Mouse (Mus musculus): ENCODE results near the gene Sertad4. TPM values are rescaled to one million over a fixed set of nuclear protein-coding genes. Genes with fewer than 3 reads are reported as not detected.

The Sertad4 gene
- 1 to 10 TPM in 1 of 26 experiments, not detected in 25; 4.5 TPM for total RNA-seq (2018; cell fraction: chromatin; rRNA removed)
- not detected for total RNA-seq (2018; cell fraction: cytosol; rRNA removed)
- total RNA-seq (2018; cell fraction: nucleus; rRNA removed) = under 1 TPM in 1 of 26 experiments, not detected in 25; 0.69 TPM
- not detected in 3 replicates for polyA plus RNA-seq (2018)

DNA sequence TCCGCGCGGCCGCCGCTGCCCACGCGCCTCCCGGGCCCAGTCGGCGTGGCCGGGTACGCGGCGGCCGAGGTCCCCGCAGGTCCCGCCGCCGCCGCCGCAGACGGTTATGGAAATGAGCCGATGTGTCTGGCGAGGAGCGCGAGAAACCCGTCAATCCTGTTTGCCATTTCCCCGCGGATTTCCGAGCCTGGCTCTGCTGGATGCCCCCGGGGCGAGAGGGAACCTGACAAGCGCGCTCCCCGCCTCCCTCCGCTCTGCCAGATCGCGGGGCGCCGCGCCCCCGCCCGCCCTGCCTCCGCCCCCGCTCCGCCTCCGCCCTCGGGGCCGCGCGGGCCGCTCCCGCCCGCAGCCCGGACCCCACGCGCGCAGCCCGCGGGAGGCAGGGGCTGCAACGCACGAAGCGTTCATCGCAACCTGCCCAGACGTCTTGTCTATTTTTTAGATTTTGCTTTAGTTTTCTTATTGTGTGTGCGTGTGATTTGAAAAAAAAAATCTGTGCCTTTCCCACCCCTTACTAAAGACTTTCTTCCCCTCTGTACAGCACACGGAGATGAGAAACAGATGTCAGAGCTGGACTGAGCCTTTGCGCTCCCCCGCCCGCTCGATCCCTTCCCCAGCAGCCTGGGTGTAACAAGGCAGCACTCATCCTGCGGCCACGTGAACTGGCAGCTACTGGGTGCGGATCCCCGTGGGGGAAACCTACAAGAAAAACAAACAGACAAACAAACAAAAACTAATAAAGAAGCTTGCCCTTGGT, at the start of gene Sertad4:
Gene Sertad4 (minus strand): TSS at position 283 of the 757 bp plus-strand sequence.
- 5% methylated on average over 46 of the region's 75 CpGs for WGBS (ENCODE audit: missing documents)
- Histone ChIP-seq H3K27ac (no peak within 1 kb of the TSS), H3K4me3 (ENCODE audit: inconsistent target) (no peak within 1 kb of the TSS), H3K36me3 (ENCODE audit: inconsistent target) (no peaks in the 10 kb centered on the region), H3K79me2 (ENCODE audit: inconsistent target) (no peaks in the 10 kb centered on the region)

DNA sequence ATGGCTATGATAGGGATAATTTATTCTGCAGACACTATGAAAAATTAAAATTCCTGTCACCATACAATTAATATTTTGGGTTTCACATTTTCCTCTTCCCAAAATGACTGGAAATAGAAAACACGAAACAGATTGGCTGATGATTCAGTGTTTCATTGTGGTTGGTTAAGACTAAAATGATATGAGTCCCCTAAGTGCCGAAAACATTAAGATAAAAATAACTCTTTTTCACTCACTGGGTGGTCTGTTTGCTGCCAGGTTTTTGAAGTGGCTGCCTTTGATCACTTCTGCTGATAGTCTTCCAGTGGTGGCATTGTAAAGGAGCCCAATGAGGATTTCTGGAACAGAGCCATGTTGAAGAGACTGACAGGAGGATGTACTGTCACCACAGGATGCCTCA, 46.0 kb upstream of the Sertad4 start:
- Histone ChIP-seq H3K79me2 (ENCODE audit: inconsistent target) (no peaks in the 10 kb centered on the region), H3K36me3 (ENCODE audit: inconsistent target) (no peaks in the 10 kb centered on the region), H3K27ac (no peak overlapping the region), H3K4me3 (ENCODE audit: inconsistent target) (no peak overlapping the region)
- 74% methylated on average over 2 of the region's 2 CpGs for WGBS (ENCODE audit: missing documents)

DNA sequence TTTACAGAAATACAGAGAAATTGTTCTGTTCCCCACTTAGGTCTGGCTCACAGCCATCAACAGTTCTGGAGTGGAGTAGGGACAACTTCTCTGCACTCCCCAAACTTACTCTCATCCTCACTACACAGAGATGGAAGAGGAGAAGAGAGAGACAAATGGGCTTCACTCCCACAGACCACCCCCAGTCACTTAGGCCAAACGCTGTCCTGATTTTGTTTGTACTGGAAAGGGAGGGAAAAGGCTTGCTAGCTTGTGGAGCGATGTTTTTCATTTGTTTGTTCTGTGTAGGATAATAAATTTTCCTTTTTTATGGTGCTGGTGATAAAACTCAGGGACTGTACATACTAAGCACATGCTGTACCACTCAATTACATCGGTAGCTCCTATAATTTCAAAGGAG, 45.4 kb upstream of the Sertad4 start:
- H3K4me3 ChIP-seq (ENCODE audit: inconsistent target) = no peak overlapping the region
- 80% methylated on average over 3 of the region's 3 CpGs for whole genome bisulfite sequencing (ENCODE audit: missing documents)
- H3K27ac ChIP-seq = no peak overlapping the region
- no peaks in the 10 kb centered on the region for H3K36me3 ChIP-seq (ENCODE audit: inconsistent target)
- no peaks in the 10 kb centered on the region for H3K79me2 ChIP-seq (ENCODE audit: inconsistent target)

DNA sequence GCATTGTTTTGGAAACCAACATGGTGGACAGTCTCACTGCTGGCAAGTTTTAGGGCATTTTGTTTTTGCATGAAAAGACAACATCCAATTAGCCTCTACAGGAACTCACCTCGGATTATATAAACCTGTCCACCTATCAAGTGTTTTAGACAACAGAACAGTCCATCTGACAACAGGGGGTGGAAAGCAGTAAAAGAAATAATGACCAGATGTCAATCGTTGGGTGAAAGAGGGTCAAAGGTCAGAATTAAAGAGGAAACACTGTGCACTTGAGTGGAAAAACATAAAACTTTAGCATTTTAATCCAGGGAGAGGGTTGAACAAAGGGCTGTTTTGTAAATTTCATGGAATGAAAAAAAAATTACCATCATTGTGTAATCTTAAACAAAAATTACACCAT, 43.2 kb upstream of the Sertad4 start:
- 92% methylated on average over 2 of the region's 2 CpGs for WGBS (ENCODE audit: missing documents)
- H3K36me3 ChIP-seq (ENCODE audit: inconsistent target) = no peaks in the 10 kb centered on the region
- no peak overlapping the region for H3K4me3 ChIP-seq (ENCODE audit: inconsistent target)

DNA sequence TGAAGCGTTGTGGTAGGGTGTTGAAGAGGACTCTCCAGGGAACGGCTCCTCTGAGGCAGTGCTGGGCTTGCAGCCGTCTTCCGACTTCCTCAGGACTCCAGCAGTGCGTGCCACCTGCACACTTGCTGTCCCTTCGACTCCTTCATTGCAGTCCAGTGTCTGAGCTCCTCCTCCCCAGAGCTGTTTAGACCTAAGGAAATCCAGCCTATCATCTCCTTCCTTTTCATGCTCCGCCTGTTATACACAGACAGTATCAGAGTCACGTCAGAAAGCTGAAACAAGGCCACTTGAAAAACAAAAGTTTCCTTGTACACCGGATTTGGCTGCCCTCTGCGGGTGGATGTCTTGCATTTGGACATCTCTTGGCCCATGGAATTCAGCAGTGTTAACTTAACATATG, 41.7 kb upstream of the Sertad4 start:
- no peaks in the 10 kb centered on the region for H3K36me3 ChIP-seq (ENCODE audit: inconsistent target)
- H3K4me3 ChIP-seq (ENCODE audit: inconsistent target) = no peak overlapping the region
- 90% methylated on average over 9 of the region's 10 CpGs for WGBS (ENCODE audit: missing documents)
- no peak overlapping the region for H3K27ac ChIP-seq
- no peaks in the 10 kb centered on the region for H3K79me2 ChIP-seq (ENCODE audit: inconsistent target)

More for the DNA sequence above, 43.2 kb upstream of the Sertad4 start:
- no peaks in the 10 kb centered on the region for H3K79me2 ChIP-seq (ENCODE audit: inconsistent target)
- no peak overlapping the region for H3K27ac ChIP-seq

DNA sequence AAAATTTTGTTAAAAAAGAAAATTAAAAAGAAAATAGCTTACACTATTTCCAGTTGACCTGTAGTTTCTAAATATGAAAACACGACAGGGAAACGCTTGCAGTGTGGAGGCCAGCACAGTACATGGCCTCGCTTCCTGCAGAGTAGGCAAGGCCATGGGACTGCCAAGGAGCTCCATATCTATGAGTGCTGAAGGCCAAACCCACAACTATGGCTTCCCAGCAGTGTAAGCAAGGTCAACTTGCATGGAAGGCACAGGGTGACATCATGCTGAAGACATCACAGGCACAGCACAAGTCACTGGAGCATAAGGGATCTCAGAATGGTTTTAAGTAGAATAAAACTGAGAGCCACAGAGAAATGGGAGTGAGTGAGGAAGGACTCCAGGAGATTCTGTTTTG, 40.5 kb upstream of the Sertad4 start:
- Histone ChIP-seq H3K79me2 (ENCODE audit: inconsistent target) (no peaks in the 10 kb centered on the region), H3K36me3 (ENCODE audit: inconsistent target) (no peaks in the 10 kb centered on the region), H3K27ac (no peak overlapping the region), H3K4me3 (ENCODE audit: inconsistent target) (no peak overlapping the region)
- 89% methylated on average over 3 of the region's 3 CpGs for WGBS (ENCODE audit: missing documents)

DNA sequence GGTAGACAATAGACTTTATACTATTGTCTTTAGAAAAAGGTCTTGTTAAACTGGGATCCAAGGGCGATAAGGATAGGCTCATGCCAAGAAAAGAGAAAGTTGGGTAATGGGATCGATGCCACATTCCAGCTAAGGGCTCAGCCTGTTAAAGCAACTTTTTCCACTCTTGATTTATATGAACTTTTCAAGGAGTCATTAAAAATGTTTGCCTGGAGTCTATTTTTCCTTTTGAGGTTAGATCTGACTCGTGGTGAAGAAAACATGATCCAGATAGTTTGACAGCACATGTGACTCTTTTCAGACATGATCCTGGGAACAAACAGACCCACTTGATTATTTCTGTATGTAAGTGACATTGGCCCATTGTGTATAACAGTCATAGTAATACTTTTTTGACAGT, 35.2 kb upstream of the Sertad4 start:
- H3K4me3 ChIP-seq (ENCODE audit: inconsistent target) = no peak overlapping the region
- H3K36me3 ChIP-seq (ENCODE audit: inconsistent target) = no peaks in the 10 kb centered on the region
- 79% methylated on average over 3 of the region's 3 CpGs for WGBS (ENCODE audit: missing documents)
- H3K27ac ChIP-seq = no peak overlapping the region
- H3K79me2 ChIP-seq (ENCODE audit: inconsistent target) = no peaks in the 10 kb centered on the region

DNA sequence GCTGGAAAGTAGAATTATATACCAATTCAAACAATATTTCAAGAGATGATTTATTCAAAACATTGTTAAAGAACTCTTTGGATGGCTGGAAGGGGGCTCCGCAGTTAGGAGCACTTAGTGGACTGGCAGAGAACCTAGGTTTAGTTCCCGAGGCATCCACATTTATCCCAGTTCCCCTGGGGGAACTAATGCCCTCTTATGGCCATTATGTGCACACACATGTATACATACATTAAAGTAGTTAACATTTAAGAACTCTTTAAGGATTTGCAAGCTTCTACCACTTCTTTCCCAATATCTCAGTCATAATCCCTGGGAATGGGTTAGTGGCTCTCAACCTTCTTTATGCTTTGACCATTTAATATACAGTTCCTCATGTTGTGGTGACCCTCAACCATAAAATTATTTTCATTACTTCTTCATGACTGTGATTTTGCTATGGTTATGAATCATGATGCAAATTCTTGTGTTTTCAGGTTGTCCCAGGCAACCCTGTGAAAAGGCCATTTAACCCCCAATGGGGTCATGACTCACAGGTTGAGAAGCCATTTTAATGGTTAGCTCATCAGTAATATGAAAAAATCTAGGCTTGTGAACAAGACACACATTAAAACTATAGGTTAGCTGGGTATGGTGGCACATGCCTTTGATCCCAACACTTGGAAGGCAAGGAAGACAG, 27.2 kb upstream of the Sertad4 start:
- 60% methylated on average over 2 of the region's 2 CpGs for WGBS (ENCODE audit: missing documents)
- no peaks in the 10 kb centered on the region for H3K36me3 ChIP-seq (ENCODE audit: inconsistent target)
- H3K79me2 ChIP-seq (ENCODE audit: inconsistent target) = no peaks in the 10 kb centered on the region
- no peak overlapping the region for H3K27ac ChIP-seq
- H3K4me3 ChIP-seq (ENCODE audit: inconsistent target) = no peak overlapping the region

DNA sequence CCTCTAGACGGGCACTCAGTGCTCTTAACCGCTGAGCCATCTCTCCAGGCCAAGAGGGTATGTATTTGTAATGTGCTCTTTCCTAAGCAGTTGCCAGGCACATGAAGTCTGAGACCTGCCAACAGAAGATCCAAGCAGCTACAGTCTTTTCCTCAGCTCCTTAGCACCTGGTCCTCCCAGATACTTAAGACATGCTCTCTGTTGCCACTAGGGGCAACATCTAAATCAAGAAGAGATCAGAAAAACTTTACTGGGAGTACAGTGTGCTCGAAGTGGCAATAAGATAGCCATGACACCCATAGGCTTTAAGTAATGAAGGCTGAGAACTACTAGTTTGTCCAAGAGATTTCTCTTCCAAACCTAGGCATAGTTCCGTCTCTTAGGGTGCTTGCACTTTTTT, 24.6 kb upstream of the Sertad4 start:
- Histone ChIP-seq H3K4me3 (ENCODE audit: inconsistent target) (no peak overlapping the region), H3K79me2 (ENCODE audit: inconsistent target) (no peaks in the 10 kb centered on the region), H3K36me3 (ENCODE audit: inconsistent target) (no peaks in the 10 kb centered on the region), H3K27ac (no peak overlapping the region)
- 83% methylated on average over 4 of the region's 4 CpGs for WGBS (ENCODE audit: missing documents)

DNA sequence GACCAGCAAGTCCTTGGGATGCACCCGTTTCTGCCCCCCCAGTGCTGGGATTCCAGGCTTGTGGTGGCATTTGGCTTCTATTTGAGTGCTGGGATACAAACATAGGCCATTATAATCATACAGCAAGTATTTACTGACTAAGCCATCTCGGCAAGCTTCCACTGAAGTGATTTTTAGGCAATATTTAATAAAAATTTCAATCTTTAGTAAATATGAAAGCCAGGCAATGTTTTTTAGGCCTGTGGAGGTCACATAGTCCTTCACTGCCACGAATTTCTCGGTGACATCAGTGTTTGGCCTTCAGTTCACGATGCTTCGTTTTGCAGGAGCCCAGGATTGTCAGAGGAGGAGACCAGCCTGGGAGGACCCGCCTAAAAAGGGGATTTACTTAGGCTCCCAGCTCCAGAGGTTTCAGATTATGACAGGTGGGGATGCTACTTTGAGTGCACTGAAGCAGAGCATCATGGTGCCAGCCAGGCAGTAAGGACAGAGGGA, 23.6 kb upstream of the Sertad4 start:
- H3K27ac ChIP-seq = no peak overlapping the region
- H3K36me3 ChIP-seq (ENCODE audit: inconsistent target) = no peaks in the 10 kb centered on the region
- 94% methylated on average over 7 of the region's 7 CpGs for WGBS (ENCODE audit: missing documents)
- no peak overlapping the region for H3K4me3 ChIP-seq (ENCODE audit: inconsistent target)
- H3K79me2 ChIP-seq (ENCODE audit: inconsistent target) = no peaks in the 10 kb centered on the region

DNA sequence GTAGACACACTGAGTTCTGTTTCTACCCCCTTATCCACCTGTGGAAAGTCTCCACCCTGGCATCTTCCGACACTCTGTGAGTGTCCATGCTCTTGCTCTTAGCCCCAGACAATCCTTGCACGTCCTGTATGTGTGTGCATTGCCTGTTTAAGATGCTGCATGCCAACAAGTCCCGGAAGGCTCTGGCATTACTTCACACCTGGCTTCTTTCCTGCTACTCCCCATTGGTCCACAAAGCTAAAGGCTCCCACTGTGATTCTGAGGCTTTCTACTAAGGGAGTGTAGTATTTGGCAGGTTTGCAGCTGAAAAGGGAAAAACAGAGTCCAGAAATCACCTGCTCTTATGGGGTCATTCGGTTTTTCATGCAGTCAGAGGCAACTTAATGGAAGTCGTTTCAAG, 17.3 kb upstream of the Sertad4 start:
- 73% methylated on average over 5 of the region's 5 CpGs for WGBS (ENCODE audit: missing documents)
- no peak overlapping the region for H3K27ac ChIP-seq
- no peak overlapping the region for H3K4me3 ChIP-seq (ENCODE audit: inconsistent target)

DNA sequence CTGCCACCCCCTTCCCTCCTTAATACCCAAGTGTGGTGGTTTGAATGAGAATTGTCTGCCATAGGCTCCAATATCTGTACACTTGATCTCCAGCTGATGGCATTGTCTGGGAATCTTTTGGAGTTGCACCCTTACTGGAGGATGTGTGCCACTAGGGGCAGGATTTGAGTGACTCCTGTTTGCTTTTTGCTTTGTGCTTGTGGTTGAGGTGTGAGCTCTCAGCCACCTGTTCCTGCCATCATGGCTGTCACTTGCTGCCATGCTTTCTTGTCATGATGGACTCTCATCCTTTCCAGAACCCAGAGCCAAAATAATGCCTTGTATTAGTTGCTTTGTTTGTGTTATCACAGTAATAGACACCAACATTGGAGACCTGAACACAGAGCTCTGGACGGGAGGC, 14.2 kb upstream of the Sertad4 start:
- H3K36me3 ChIP-seq (ENCODE audit: inconsistent target) = no peaks in the 10 kb centered on the region
- 100% methylated on average over 1 of the region's 1 CpGs for WGBS (ENCODE audit: missing documents)
- H3K4me3 ChIP-seq (ENCODE audit: inconsistent target) = no peak overlapping the region
- no peaks in the 10 kb centered on the region for H3K79me2 ChIP-seq (ENCODE audit: inconsistent target)
- H3K27ac ChIP-seq = no peak overlapping the region

More for the DNA sequence above, 17.3 kb upstream of the Sertad4 start:
- Histone ChIP-seq H3K36me3 (ENCODE audit: inconsistent target) (no peaks in the 10 kb centered on the region), H3K79me2 (ENCODE audit: inconsistent target) (no peaks in the 10 kb centered on the region)

DNA sequence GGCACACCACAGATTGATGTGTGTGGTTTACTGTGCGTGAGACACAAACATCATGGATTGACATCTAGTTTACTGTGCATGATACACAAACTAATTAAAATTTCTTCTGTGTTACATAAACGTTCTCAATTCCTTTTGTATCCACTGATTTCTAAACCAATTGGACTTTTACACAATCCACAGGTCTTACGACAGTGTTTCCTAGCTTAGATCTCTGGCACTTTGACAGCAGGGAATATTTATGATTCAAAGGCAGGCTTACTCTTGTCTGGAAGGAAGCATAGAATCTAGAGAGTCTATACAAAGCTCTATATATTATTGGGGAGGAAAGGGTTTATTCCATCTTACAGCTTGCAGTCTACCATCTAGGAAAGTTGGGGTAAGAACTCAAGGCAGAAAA, 8.9 kb upstream of the Sertad4 start:
- 62% methylated on average over 3 of the region's 3 CpGs for WGBS (ENCODE audit: missing documents)
- Histone ChIP-seq H3K36me3 (ENCODE audit: inconsistent target) (no peaks in the 10 kb centered on the region), H3K4me3 (ENCODE audit: inconsistent target) (no peak overlapping the region), H3K27ac (no peak overlapping the region), H3K79me2 (ENCODE audit: inconsistent target) (no peaks in the 10 kb centered on the region)

DNA sequence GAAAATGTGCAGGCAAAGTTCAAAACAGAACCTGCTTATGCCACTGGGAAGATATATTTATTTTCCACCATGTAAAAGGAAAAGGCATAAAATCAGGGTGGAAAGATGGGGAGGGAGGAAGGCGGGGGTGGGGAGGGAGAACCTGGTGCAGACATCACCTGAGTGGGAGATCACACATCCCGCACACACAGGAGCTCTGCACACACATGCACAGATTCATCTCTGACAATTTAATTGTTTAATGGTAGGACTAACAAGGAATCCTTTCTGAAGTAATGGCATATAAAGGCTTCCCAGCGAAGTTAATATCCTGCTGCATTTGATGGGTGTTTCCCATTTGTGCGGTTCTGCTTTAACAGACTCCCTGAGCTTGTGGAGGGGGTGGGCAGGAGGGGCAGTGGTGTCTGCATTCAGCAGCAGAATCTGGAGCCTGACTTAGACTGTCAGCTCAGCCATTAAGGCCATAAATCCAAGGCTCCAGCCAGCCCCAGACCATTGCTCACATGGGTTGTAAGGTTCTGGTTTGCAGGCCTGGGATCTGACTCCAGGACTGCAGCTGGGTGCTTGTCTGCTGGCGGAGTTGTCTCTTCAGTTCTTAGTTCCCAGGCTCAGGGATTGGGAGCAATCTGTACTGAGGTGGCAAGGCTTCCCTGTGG, 5.9 kb upstream of the Sertad4 start:
- Histone ChIP-seq H3K27ac (no peak overlapping the region), H3K79me2 (ENCODE audit: inconsistent target) (no peaks in the 10 kb centered on the region), H3K4me3 (ENCODE audit: inconsistent target) (no peak overlapping the region), H3K36me3 (ENCODE audit: inconsistent target) (no peaks in the 10 kb centered on the region)
- WGBS (ENCODE audit: missing documents) = 96% methylated on average over 5 of the region's 5 CpGs

DNA sequence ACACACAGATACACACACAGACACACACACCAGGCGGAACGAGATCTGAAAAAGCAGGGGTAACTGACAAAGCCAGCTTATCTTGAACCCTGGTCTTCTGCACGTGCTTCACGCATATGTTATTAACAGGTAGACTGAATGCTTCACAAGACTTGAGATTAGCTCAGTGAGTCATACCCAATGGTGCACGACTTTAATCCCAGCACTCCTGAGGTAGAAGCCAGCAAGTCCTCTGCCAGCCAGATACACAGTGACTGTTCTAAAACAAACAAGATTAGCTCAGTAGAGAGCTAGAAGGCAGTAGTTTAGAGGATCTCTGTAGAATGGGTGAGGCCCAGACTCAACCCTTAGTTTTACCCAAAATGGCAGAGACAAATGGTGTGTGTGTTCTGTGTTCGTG, 4.7 kb upstream of the Sertad4 start:
- 87% methylated on average over 6 of the region's 6 CpGs for WGBS (ENCODE audit: missing documents)
- Histone ChIP-seq H3K4me3 (ENCODE audit: inconsistent target) (no peak overlapping the region), H3K79me2 (ENCODE audit: inconsistent target) (no peaks in the 10 kb centered on the region), H3K27ac (no peak overlapping the region), H3K36me3 (ENCODE audit: inconsistent target) (no peaks in the 10 kb centered on the region)

All from macrophage (primary cell).